Mouse (Mus musculus) E14TG2a.4 (cell line): ENCODE data around the gene Snapc4.

Source experiments
- H3K27me3 ChIP-seq: 2 replicates; pipeline ENCODE4 v1.6.1; 2014; ENCODE audit warnings: low read length, control low read depth; ENCODE audit not compliant: insufficient read depth
- H3K36me3 ChIP-seq: 2 replicates; pipeline ENCODE4 v1.6.1; 2014; ENCODE audit warnings: low read length, control low read depth; ENCODE audit not compliant: insufficient read depth
- H3K4me1 ChIP-seq: replicated peaks from 2 replicates; pipeline ENCODE4 v1.6.1; 2014; ENCODE audit warnings: low read depth, low read length, control low read depth
- H3K4me3 ChIP-seq: replicated peaks from 2 replicates; pipeline ENCODE4 v1.5.1; 2014; ENCODE audit warnings: mild to moderate bottlenecking, low read length
- H3K9me3 ChIP-seq: 2 replicates; pipeline ENCODE4 v1.6.1; 2014; ENCODE audit warnings: low read length, control low read depth
- CTCF ChIP-seq: conservative IDR thresholded peaks from 2 replicates; pipeline ENCODE4 v1.5.1; 2014; ENCODE audit warnings: low read length
- NANOG ChIP-seq: IDR thresholded peaks from 2 replicates; pipeline ENCODE4 v1.6.1; 2014; ENCODE audit warnings: borderline replicate concordance, low read length, mixed read lengths
- POU5F1 ChIP-seq: IDR thresholded peaks from 2 replicates; pipeline ENCODE4 v1.6.1; 2014; ENCODE audit warnings: low read length, borderline replicate concordance

Gene Snapc4

GRCm38 (mm10) chr2:26409362-26409761 lies 28.9 kb upstream of the Snapc4 start:
- Histone ChIP-seq H3K4me3 (no peak overlapping the region), H3K36me3 (peaks cover 73% of the 10 kb centered on the region), H3K4me1 (peaks cover 25% of the 10 kb centered on the region), H3K27me3 (no peaks in the 10 kb centered on the region), H3K9me3 (no peaks in the 10 kb centered on the region)
- TF ChIP-seq NANOG = no peak
- TF ChIP-seq POU5F1 = no peak
- TF ChIP-seq CTCF = no peak

GRCm38 (mm10) chr2:26408515-26409356 lies 28.3 kb upstream of the Snapc4 start, which contains the start of gene Inpp5e:
Gene Inpp5e, minus strand, starts transcription at chr2:26409203.
- Histone ChIP-seq H3K36me3 (peaks cover 67% of the 10 kb centered on the region), H3K4me1 (peaks cover 25% of the 10 kb centered on the region), H3K9me3 (no peaks in the 10 kb centered on the region), H3K4me3 (peak within 1 kb of the TSS; percentile 93), H3K27me3 (no peaks in the 10 kb centered on the region)
- TF ChIP-seq POU5F1 (no peak), CTCF (no peak), NANOG (no peak)

- H3K36me3 ChIP-seq = peaks cover 65% of the 10 kb centered on the region
- no peak overlapping the region for H3K4me3 ChIP-seq
- H3K27me3 ChIP-seq = no peaks in the 10 kb centered on the region
- H3K4me1 ChIP-seq = peaks cover 18% of the 10 kb centered on the region
- no peak for TF ChIP-seq CTCF
- TF ChIP-seq NANOG = no peak
- TF ChIP-seq POU5F1 = no peak
- H3K9me3 ChIP-seq = no peaks in the 10 kb centered on the region
Measured at GRCm38 (mm10) chr2:26403306-26403705, 22.9 kb upstream of the Snapc4 start.

GRCm38 (mm10) chr2:26402265-26402664 lies 21.8 kb upstream of the Snapc4 start:
- Histone ChIP-seq H3K9me3 (no peaks in the 10 kb centered on the region), H3K36me3 (peaks cover 69% of the 10 kb centered on the region), H3K27me3 (no peaks in the 10 kb centered on the region), H3K4me1 (peaks cover 15% of the 10 kb centered on the region), H3K4me3 (no peak overlapping the region)
- TF ChIP-seq CTCF (no peak), NANOG (no peak), POU5F1 (no peak)

GRCm38 (mm10) chr2:26401023-26401422 lies 20.6 kb upstream of the Snapc4 start:
- no peaks in the 10 kb centered on the region for H3K9me3 ChIP-seq
- no peaks in the 10 kb centered on the region for H3K27me3 ChIP-seq
- peaks cover 17% of the 10 kb centered on the region for H3K4me1 ChIP-seq
- H3K36me3 ChIP-seq = peaks cover 69% of the 10 kb centered on the region
- TF ChIP-seq NANOG = no peak
- no peak for TF ChIP-seq CTCF
- TF ChIP-seq POU5F1 = no peak
- H3K4me3 ChIP-seq = no peak overlapping the region

GRCm38 (mm10) chr2:26400296-26400695 lies 19.8 kb upstream of the Snapc4 start:
- H3K36me3 ChIP-seq = peaks cover 72% of the 10 kb centered on the region
- H3K9me3 ChIP-seq = no peaks in the 10 kb centered on the region
- no peak for TF ChIP-seq NANOG
- no peaks in the 10 kb centered on the region for H3K27me3 ChIP-seq
- H3K4me1 ChIP-seq = peaks cover 17% of the 10 kb centered on the region
- no peak overlapping the region for H3K4me3 ChIP-seq

- Histone ChIP-seq H3K9me3 (no peaks in the 10 kb centered on the region), H3K4me3 (no peak overlapping the region), H3K4me1 (peaks cover 15% of the 10 kb centered on the region), H3K27me3 (no peaks in the 10 kb centered on the region), H3K36me3 (peaks cover 79% of the 10 kb centered on the region)
- TF ChIP-seq NANOG (no peak), POU5F1 (no peak), CTCF (no peak)
Measured at GRCm38 (mm10) chr2:26399647-26400046, 19.2 kb upstream of the Snapc4 start.

- Histone ChIP-seq H3K27me3 (no peaks in the 10 kb centered on the region), H3K36me3 (peaks cover 86% of the 10 kb centered on the region), H3K4me1 (peaks cover 15% of the 10 kb centered on the region), H3K4me3 (no peak overlapping the region), H3K9me3 (no peaks in the 10 kb centered on the region)
- TF ChIP-seq POU5F1 (no peak), CTCF (no peak), NANOG (no peak)
Measured at GRCm38 (mm10) chr2:26398978-26399377, 18.5 kb upstream of the Snapc4 start.

GRCm38 (mm10) chr2:26391617-26392016 lies 11.2 kb upstream of the Snapc4 start:
- Histone ChIP-seq H3K9me3 (no peaks in the 10 kb centered on the region), H3K4me3 (no peak overlapping the region), H3K27me3 (no peaks in the 10 kb centered on the region), H3K36me3 (peaks cover 82% of the 10 kb centered on the region), H3K4me1 (peaks cover 31% of the 10 kb centered on the region)
- TF ChIP-seq NANOG = no peak
- no peak for TF ChIP-seq POU5F1
- TF ChIP-seq CTCF = no peak
